Mouse (Mus musculus): ENCODE measurements around the gene Clstn2.

- TF ChIP-seq ETS1 (IDR thresholded peaks at IDR 0.05; ENCODE audit: low read depth, low read length) (no peak), SIN3A (IDR thresholded peaks at IDR 0.05; ENCODE audit: low read length) (no peak), POLR2A (IDR thresholded peaks at IDR 0.05; ENCODE audit: control insufficient read depth in 1 of 2, insufficient read depth in 1 of 2, low read depth in 1 of 2, low read length in 2 of 2, poor library complexity in 1 of 2) (no peak), CHD2 (IDR thresholded peaks at IDR 0.05; ENCODE audit: low read length) (no peak), CTCF (IDR thresholded peaks at IDR 0.05 in 2 of 3, conservative IDR thresholded peaks at IDR 0.05 in 1 of 3; ENCODE audit: control insufficient read depth in 1 of 3, insufficient read depth in 1 of 3, low read depth in 2 of 3, low read length in 3 of 3, poor library complexity in 1 of 3, severe bottlenecking in 1 of 3) (no peak), TBP (IDR thresholded peaks at IDR 0.05; ENCODE audit: low read depth, low read length) (no peak), MAZ (IDR thresholded peaks at IDR 0.05; ENCODE audit: low read depth, low read length) (no peak), MAX (IDR thresholded peaks at IDR 0.05; ENCODE audit: low read length) (no peak), EP300 (IDR thresholded peaks at IDR 0.05; ENCODE audit: low read depth in 1 of 2, low read length in 2 of 2) (no peak), BHLHE40 (IDR thresholded peaks at IDR 0.05; ENCODE audit: borderline replicate concordance, low read depth, low read length) (no peak), USF1 (IDR thresholded peaks at IDR 0.05; ENCODE audit: low read depth, low read length) (no peak), NRF1 (IDR thresholded peaks at IDR 0.05; ENCODE audit: insufficient read depth, low read depth, low read length, poor library complexity, severe bottlenecking) (no peak)
These were observed 333.0 kb downstream of the Clstn2 start for GRCm38 (mm10) chr9:97699983-97700382.
